Mouse (Mus musculus): ENCODE data around the gene Gprc5d. TPM values are rescaled to one million over a fixed set of nuclear protein-coding genes. Genes with fewer than 3 reads are reported as not detected.

Gene Gprc5d
- polyA plus RNA-seq, 1 experiment from 2014 or later = not detected

DNA sequence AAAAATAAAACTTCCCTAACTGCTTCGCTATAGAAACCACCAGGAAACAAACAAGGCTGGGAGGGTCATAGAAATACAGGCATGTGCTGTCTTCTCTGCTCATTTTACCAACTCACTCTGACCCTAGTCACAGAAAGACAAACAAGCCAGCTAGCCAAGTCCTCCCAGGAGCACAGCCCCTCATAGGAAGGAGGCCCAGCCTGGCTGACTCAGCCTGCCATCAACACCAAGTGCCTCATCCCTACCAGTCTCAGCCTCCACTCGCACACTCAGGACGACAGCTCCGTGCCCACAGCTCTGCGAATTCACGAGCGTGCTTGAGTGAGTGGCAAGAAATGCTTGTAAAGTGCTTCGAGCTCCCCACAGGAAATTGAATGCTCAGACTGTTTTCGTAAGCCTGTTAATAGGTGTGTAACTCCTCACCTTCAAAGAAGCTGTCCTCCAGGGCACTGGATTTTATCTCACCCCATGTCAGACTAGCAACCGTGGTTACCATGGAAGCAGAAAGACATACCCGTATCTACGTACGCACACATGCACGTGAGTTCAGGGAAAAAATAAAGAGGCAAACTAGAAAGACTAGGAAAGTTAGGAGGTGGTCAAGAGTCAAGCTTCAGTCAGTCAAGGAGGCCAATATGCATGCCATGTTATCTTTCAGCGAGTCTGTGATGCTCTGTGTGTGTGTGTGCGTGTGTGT is 23.5 kb upstream of the Gprc5d start:
- no peaks in the 10 kb centered on the region for H3K36me3 ChIP-seq (ENCODE audit: control insufficient read depth, insufficient read depth, low read length)
- no peak overlapping the region for H3K27ac ChIP-seq (ENCODE audit: low read depth, low read length)
- H3K9ac ChIP-seq (ENCODE audit: low read length) = no peak overlapping the region
- DNase-seq (ENCODE audit: low spot score) (no peak), ATAC-seq (no peak)
- no peaks in the 10 kb centered on the region for H3K4me1 ChIP-seq (ENCODE audit: control insufficient read depth, insufficient read depth, low read length)
- no peaks in the 10 kb centered on the region for H3K27me3 ChIP-seq (replicated peaks; ENCODE audit: control insufficient read depth, insufficient read depth, low read length)
- no peak overlapping the region for H3K4me2 ChIP-seq (ENCODE audit: low read length)
- WGBS = 80% methylated on average over 16 of the region's 16 CpGs
- H3K4me3 ChIP-seq (ENCODE audit: low read depth, low read length) = no peak overlapping the region
- no peaks in the 10 kb centered on the region for H3K9me3 ChIP-seq (replicated peaks; ENCODE audit: control insufficient read depth, low read length)

GRCm38 (mm10) chr6:135138746-135139145 is 20.7 kb upstream of the Gprc5d start:
- Histone ChIP-seq H3K4me2 (ENCODE audit: low read length) (no peak overlapping the region), H3K4me3 (ENCODE audit: low read depth, low read length) (no peak overlapping the region), H3K9ac (ENCODE audit: low read length) (no peak overlapping the region), H3K27me3 (replicated peaks; ENCODE audit: control insufficient read depth, insufficient read depth, low read length) (no peaks in the 10 kb centered on the region), H3K4me1 (ENCODE audit: control insufficient read depth, insufficient read depth, low read length) (no peaks in the 10 kb centered on the region), H3K36me3 (ENCODE audit: control insufficient read depth, insufficient read depth, low read length) (no peaks in the 10 kb centered on the region), H3K27ac (ENCODE audit: low read depth, low read length) (no peak overlapping the region), H3K9me3 (replicated peaks; ENCODE audit: control insufficient read depth, low read length) (no peaks in the 10 kb centered on the region)
- ATAC-seq (no peak), DNase-seq (ENCODE audit: low spot score) (no peak)
- 82% methylated on average over 14 of the region's 14 CpGs for WGBS

- Histone ChIP-seq H3K4me3 (ENCODE audit: low read depth, low read length) (no peak overlapping the region), H3K27ac (ENCODE audit: low read depth, low read length) (no peak overlapping the region), H3K36me3 (ENCODE audit: control insufficient read depth, insufficient read depth, low read length) (no peaks in the 10 kb centered on the region), H3K4me1 (ENCODE audit: control insufficient read depth, insufficient read depth, low read length) (no peaks in the 10 kb centered on the region), H3K9me3 (replicated peaks; ENCODE audit: control insufficient read depth, low read length) (no peaks in the 10 kb centered on the region), H3K9ac (ENCODE audit: low read length) (no peak overlapping the region), H3K4me2 (ENCODE audit: low read length) (no peak overlapping the region), H3K27me3 (replicated peaks; ENCODE audit: control insufficient read depth, insufficient read depth, low read length) (no peaks in the 10 kb centered on the region)
- WGBS = 81% methylated on average over 7 of the region's 7 CpGs
- DNase-seq (ENCODE audit: low spot score) (no peak), ATAC-seq (no peak)
Observed at GRCm38 (mm10) chr6:135138207-135138606, 20.1 kb upstream of the Gprc5d start.

DNA sequence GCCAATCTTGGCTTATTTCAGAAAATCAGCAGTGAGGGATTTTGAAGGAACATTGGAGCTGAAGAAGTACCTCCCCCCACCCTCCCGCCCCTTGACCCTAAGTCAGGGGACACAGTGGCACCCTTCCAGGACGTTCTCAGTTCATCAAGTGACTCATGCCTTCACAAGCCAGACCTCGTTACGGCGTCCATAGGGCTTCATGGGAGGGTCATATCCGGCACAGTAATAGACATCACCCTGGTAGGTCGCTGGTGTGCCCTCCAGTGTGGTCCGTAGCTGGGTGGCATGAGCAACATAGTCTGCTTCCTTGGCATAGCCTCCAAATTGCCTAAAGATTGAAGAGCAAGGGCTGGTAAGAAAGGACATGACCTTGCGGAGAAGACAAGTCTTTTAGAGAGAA is 19.7 kb upstream of the Gprc5d start:
- no peaks in the 10 kb centered on the region for H3K27me3 ChIP-seq (replicated peaks; ENCODE audit: control insufficient read depth, insufficient read depth, low read length)
- no peak overlapping the region for H3K27ac ChIP-seq (ENCODE audit: low read depth, low read length)
- H3K9me3 ChIP-seq (replicated peaks; ENCODE audit: control insufficient read depth, low read length) = no peaks in the 10 kb centered on the region
- H3K4me2 ChIP-seq (ENCODE audit: low read length) = no peak overlapping the region
- DNase-seq (ENCODE audit: low spot score) (no peak), ATAC-seq (no peak)
- no peaks in the 10 kb centered on the region for H3K4me1 ChIP-seq (ENCODE audit: control insufficient read depth, insufficient read depth, low read length)
- H3K9ac ChIP-seq (ENCODE audit: low read length) = no peak overlapping the region
- no peaks in the 10 kb centered on the region for H3K36me3 ChIP-seq (ENCODE audit: control insufficient read depth, insufficient read depth, low read length)
- 85% methylated on average over 9 of the region's 9 CpGs for WGBS
- H3K4me3 ChIP-seq (ENCODE audit: low read depth, low read length) = no peak overlapping the region

DNA sequence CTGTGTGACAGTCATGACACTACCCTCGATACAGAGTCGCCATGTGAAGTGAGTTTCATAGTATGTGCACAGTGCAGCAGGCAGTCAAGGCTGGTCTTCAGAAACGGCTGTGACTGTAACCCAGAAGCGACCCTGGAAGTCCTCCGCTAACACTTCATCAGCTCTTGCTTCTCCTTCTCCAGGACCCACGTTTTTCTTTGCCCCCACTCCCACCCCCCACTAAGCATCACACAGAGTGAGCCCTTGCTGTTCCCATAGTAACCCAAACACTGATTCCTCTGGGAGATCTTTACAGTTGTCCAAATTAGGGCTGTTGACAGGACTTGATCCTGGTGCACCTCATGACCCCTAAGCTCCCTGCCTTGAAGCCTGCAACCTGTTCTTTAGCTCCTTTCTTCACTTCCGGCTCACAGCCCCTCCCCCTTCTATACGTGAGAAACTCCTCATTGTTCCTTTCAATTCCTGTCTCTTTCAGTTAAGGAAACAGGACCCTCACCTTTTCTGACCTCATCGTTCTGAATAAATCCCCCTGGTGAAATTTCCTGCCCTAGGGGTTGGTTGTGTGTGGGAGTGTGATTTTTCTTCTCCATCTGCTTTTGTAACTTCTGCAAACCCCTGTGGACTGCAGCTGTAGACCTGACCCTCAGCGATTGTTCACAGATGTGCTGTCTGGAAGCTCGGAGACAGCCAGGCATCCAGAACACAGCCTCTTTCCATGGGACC is 18.5 kb upstream of the Gprc5d start:
- Histone ChIP-seq H3K4me1 (ENCODE audit: control insufficient read depth, insufficient read depth, low read length) (no peaks in the 10 kb centered on the region), H3K27ac (ENCODE audit: low read depth, low read length) (no peak overlapping the region), H3K9me3 (replicated peaks; ENCODE audit: control insufficient read depth, low read length) (no peaks in the 10 kb centered on the region), H3K36me3 (ENCODE audit: control insufficient read depth, insufficient read depth, low read length) (no peaks in the 10 kb centered on the region), H3K4me2 (ENCODE audit: low read length) (no peak overlapping the region), H3K9ac (ENCODE audit: low read length) (no peak overlapping the region), H3K27me3 (replicated peaks; ENCODE audit: control insufficient read depth, insufficient read depth, low read length) (no peaks in the 10 kb centered on the region), H3K4me3 (ENCODE audit: low read depth, low read length) (no peak overlapping the region)
- DNase-seq (ENCODE audit: low spot score) (no peak), ATAC-seq (no peak)
- 44% methylated on average over 11 of the region's 11 CpGs for WGBS

GRCm38 (mm10) chr6:135135735-135136134 is 17.7 kb upstream of the Gprc5d start:
- H3K9ac ChIP-seq (ENCODE audit: low read length) = no peak overlapping the region
- H3K9me3 ChIP-seq (replicated peaks; ENCODE audit: control insufficient read depth, low read length) = no peaks in the 10 kb centered on the region
- no peaks in the 10 kb centered on the region for H3K36me3 ChIP-seq (ENCODE audit: control insufficient read depth, insufficient read depth, low read length)
- H3K27me3 ChIP-seq (replicated peaks; ENCODE audit: control insufficient read depth, insufficient read depth, low read length) = no peaks in the 10 kb centered on the region
- DNase-seq (ENCODE audit: low spot score) (no peak), ATAC-seq (no peak)
- H3K4me1 ChIP-seq (ENCODE audit: control insufficient read depth, insufficient read depth, low read length) = no peaks in the 10 kb centered on the region
- H3K27ac ChIP-seq (ENCODE audit: low read depth, low read length) = no peak overlapping the region
- WGBS = 83% methylated on average over 4 of the region's 4 CpGs
- no peak overlapping the region for H3K4me2 ChIP-seq (ENCODE audit: low read length)
- H3K4me3 ChIP-seq (ENCODE audit: low read depth, low read length) = no peak overlapping the region

DNA sequence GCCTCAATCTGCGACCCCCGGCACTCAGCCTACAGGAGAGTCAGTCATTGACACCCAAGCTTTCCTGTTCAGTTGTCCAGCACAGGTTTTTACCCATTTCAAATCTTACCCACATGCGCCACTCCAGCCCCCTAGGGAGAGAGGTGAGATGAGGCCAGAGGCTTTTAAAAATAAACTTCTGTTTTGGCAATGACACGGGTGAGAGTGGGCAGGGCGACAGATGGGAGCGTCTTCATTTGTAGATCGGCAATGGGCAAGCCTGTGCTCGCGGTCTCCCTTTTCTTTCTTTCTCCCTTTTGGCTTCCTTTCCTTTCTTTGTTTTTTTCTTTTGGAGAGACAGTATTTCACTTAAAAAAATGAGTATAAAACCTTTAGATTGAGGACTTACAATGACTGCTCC is 15.4 kb upstream of the Gprc5d start:
- DNase-seq (ENCODE audit: low spot score) = no peak
- no peak for ATAC-seq
- Histone ChIP-seq H3K36me3 (ENCODE audit: control insufficient read depth, insufficient read depth, low read length) (no peaks in the 10 kb centered on the region), H3K4me1 (ENCODE audit: control insufficient read depth, insufficient read depth, low read length) (no peaks in the 10 kb centered on the region), H3K9me3 (replicated peaks; ENCODE audit: control insufficient read depth, low read length) (no peaks in the 10 kb centered on the region), H3K4me2 (ENCODE audit: low read length) (no peak overlapping the region), H3K4me3 (ENCODE audit: low read depth, low read length) (no peak overlapping the region), H3K27me3 (replicated peaks; ENCODE audit: control insufficient read depth, insufficient read depth, low read length) (no peaks in the 10 kb centered on the region), H3K27ac (ENCODE audit: low read depth, low read length) (no peak overlapping the region), H3K9ac (ENCODE audit: low read length) (no peak overlapping the region)
- 93% methylated on average over 9 of the region's 9 CpGs for WGBS

GRCm38 (mm10) chr6:135133086-135133485 is 15.0 kb upstream of the Gprc5d start:
- Histone ChIP-seq H3K4me3 (ENCODE audit: low read depth, low read length) (no peak overlapping the region), H3K4me2 (ENCODE audit: low read length) (no peak overlapping the region), H3K27me3 (replicated peaks; ENCODE audit: control insufficient read depth, insufficient read depth, low read length) (no peaks in the 10 kb centered on the region), H3K27ac (ENCODE audit: low read depth, low read length) (no peak overlapping the region), H3K9ac (ENCODE audit: low read length) (no peak overlapping the region), H3K36me3 (ENCODE audit: control insufficient read depth, insufficient read depth, low read length) (no peaks in the 10 kb centered on the region), H3K4me1 (ENCODE audit: control insufficient read depth, insufficient read depth, low read length) (no peaks in the 10 kb centered on the region), H3K9me3 (replicated peaks; ENCODE audit: control insufficient read depth, low read length) (no peaks in the 10 kb centered on the region)
- ATAC-seq (no peak), DNase-seq (ENCODE audit: low spot score) (no peak)
- 78% methylated on average over 7 of the region's 7 CpGs for WGBS

GRCm38 (mm10) chr6:135124755-135125380 is 6.8 kb upstream of the Gprc5d start:
- H3K4me1 ChIP-seq (ENCODE audit: control insufficient read depth, insufficient read depth, low read length) = no peaks in the 10 kb centered on the region
- no peak overlapping the region for H3K27ac ChIP-seq (ENCODE audit: low read depth, low read length)
- H3K9me3 ChIP-seq (replicated peaks; ENCODE audit: control insufficient read depth, low read length) = no peaks in the 10 kb centered on the region
- H3K9ac ChIP-seq (ENCODE audit: low read length) = no peak overlapping the region
- no peak overlapping the region for H3K4me2 ChIP-seq (ENCODE audit: low read length)
- no peaks in the 10 kb centered on the region for H3K36me3 ChIP-seq (ENCODE audit: control insufficient read depth, insufficient read depth, low read length)
- 73% methylated on average over 5 of the region's 5 CpGs for WGBS
- no peaks in the 10 kb centered on the region for H3K27me3 ChIP-seq (replicated peaks; ENCODE audit: control insufficient read depth, insufficient read depth, low read length)
- ATAC-seq = no peak
- no peak overlapping the region for H3K4me3 ChIP-seq (ENCODE audit: low read depth, low read length)
- DNase-seq (ENCODE audit: low spot score) = no peak
